Mouse (Mus musculus): ENCODE results near the gene Agtrap.

Gene Agtrap

DNA sequence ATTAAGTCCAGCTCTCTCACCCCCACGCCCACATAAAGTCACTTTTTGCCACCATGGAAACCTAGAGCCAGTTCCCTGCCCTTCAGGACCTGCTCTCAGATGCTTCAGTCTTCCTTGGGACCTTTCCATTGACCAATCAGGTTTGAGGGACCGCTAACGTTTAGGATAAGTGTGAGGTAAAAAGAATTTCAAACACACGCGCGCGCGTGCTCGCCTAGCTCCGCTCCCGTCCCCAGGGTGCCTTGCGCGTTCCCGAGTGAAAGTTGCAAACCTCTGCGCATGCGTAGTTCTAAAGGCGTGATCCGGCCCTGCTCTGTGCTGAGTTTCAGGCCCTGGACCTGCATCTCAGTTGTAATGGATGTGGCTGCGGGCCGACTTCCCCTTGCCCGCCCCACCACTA, 12.6 kb downstream of the Agtrap start:
- peak; percentile 34 for DNase-seq (ENCODE audit: low read depth, low spot score)

GRCm38 (mm10) chr4:148074521-148075189, 13.2 kb downstream of the Agtrap start:
- no peak for DNase-seq (ENCODE audit: low read depth, low spot score)

DNA sequence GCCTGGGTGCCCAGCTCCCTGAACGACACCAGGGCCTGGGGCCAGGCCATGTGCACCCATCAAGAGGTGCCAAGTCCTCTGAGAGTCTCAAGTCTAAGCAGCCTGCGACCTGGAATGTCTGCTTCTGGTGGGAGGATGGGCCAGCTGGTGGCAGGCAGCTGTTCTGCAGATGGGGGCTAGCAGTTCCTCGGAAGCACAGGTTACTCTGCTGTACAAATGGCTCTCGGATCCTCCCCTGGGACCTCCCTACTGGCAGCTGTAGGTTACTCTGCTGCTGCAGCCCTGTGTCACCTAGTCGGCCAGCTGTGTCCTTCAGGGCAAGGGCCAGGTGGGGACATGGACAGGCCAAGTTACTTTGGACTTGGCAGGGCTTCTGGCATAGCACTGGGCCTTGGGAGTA, 16.3 kb downstream of the Agtrap start:
- no peak for DNase-seq (ENCODE audit: low read depth, low spot score)

DNA sequence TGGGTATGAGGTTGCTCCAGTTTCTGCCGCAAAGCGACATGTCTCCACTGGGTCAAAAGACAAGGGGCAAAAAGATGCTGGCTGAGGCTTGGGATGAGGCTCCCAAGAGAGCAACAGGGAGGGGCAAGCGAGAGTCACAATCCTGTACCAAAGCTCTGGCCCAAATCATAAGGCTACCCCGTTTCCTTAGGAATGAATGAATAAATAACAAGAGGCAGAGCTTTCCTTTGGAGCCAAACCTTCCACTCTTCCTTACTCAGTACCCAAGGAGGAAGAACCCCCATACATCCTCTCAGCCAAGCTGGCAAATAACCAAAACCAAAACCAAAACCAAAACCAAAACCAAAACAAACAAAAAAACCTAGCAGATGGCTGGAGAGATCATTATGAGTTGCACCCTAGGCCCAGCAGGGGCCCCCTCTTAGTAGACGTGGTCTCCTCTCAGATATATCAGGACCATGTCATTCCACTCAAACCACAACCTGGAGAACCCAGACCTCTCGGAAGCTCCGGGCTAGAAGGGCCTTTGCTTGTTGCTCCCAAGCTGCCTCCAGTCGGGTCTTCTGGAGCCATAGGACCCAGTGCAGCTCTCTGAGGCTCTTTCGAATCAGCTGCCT, 18.1 kb downstream of the Agtrap start:
- no peak for DNase-seq (ENCODE audit: low read depth, low spot score)

GRCm38 (mm10) chr4:148067346-148067745, 20.5 kb downstream of the Agtrap start:
- no peak for DNase-seq (ENCODE audit: low read depth, low spot score)

DNA sequence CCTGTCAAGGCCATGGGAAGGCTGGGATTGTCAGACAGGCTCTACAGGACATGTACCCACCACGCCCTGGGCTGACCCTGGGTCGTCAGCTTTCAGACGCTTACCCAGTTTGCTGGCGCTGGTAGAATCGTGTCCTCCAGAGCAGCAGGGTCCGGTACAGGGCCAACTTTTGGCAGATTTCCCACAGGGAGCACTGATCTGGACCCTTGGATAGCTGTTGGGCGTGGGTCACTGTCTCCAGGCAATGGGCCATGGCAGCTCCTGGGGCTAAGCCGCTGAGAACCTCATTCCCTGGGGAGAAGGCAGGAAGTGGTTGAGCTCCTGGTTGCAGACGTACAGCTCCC, 21.5 kb downstream of the Agtrap start:
- no peak for DNase-seq (ENCODE audit: low read depth, low spot score)

- no peak for DNase-seq (ENCODE audit: low read depth, low spot score)
Measured at GRCm38 (mm10) chr4:148065702-148066400, 22.0 kb downstream of the Agtrap start.

DNA sequence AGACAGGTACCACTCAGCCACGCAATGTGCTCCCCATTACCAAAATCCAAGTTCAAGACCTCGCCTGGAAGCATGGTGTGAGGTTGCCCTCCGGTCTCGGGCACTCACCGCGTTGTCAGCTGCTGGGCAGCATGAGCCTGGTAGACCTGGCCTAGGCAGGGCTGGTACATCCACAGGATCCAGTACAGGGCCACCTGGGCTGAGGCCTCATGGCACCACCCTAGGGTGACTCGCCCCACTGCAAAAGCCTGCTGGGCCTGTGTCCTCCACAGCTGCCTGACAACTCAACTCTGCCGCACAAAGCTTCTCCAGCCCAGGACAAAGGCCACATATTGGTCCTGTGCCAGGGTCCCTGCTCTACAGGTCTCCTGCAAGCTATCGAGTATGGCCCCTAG, 26.7 kb downstream of the Agtrap start:
- DNase-seq (ENCODE audit: low read depth, low spot score) = no peak

- DNase-seq (ENCODE audit: low read depth, low spot score) = no peak
Measured at GRCm38 (mm10) chr4:148060120-148061085, 27.4 kb downstream of the Agtrap start.

DNA sequence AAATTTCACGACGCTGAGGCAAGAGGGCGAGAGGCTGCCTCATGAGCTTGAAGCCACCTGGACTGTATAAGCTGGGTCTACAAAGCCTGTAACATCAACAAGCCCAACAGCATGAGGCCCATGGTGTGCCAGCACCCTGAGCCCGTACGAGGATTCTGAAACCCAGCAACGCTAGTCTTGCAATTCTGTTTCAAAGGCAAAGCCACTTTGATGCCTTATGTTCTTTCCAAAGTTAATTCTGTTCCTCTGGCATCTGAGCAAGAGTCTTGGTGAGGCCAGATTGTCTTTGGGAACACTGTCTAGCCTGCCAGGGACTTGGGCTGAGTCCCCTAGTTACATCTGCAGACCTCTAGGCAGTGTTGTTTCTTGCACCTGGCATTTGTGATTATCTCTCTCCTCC, 28.8 kb downstream of the Agtrap start:
- no peak for DNase-seq (ENCODE audit: low read depth, low spot score)

DNA sequence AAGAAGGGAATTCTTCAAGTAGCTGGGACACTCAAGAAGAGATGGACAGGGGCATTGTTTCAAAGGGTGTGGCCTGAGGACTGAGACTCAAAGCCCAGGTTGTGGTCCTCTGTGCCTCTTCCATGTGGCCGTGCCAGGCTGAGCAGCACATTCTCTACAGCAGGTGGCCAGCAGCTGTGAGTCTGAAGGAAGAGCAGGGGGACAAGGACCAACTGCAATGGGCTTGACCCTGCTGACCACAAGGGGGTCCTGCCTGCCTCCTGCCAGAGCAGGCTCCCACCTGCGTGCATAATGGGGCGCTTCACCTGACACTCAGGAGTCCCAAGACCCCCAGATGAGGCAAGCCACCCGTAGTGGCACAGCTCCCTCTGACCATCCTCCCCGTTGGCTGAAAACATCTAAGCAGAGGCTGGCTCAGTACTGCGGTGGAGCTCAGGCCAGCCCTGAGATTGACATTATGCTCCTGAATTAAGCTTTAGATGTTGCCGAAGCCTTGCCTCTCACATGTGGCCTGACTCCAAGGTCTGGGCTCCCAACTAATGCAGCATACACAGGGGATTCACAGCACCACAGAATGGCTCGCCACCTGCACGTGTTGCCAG, 29.5 kb downstream of the Agtrap start:
- DNase-seq (ENCODE audit: low read depth, low spot score) = no peak

- DNase-seq (ENCODE audit: low read depth, low spot score) = no peak
Measured at GRCm38 (mm10) chr4:148057661-148058209, 30.1 kb downstream of the Agtrap start.

DNA sequence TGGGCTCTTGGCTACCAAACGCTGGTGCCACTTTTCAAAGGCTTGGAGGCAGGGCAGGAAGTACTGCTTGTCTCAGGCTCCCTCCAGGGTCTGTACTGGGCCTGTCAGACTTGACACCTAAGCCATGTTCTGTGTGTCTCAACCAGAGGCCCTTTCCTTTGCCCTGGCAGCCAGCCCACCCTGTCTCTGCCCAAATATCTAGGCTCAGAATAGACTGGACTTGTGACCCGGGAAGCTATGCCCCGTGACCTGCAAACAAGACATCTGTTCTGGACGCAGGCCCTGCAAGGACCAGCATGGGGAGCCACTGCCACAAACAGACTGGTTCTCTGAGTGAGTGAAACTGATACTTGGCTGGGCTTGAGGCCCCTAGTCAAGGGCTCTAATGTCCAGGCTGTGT, 31.0 kb downstream of the Agtrap start:
- no peak for DNase-seq (ENCODE audit: low read depth, low spot score)

- DNase-seq (ENCODE audit: low read depth, low spot score) = no peak
Measured at GRCm38 (mm10) chr4:148056246-148056645, 31.6 kb downstream of the Agtrap start.

GRCm38 (mm10) chr4:148054961-148055695, 32.7 kb downstream of the Agtrap start:
- no peak for DNase-seq (ENCODE audit: low read depth, low spot score)

DNA sequence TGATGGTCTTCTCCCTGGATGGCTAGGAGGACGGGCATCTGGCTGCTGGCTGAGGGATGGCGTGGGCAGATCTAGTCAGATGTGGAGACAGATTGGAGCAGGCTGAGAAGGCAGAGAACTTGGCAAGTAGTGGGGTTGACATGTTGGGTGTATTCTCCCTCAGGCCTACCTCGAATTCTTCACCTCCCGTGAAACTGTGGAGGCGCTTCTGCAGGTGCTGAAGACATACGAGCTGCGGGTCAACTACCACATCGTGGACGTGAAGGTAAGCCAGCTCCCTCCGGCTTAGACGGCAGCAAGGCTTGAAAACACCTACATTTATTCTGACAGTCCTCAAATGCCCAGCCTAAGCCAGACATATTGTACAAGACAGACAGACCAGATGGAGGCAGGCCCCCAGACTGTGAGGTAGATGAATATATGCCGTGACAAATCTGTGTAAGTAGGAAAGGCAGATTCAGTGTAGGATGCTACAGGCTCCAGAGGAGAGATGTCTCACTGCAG, 34.4 kb downstream of the Agtrap start:
- no peak for DNase-seq (ENCODE audit: low read depth, low spot score)

GRCm38 (mm10) chr4:148052976-148053375, 34.9 kb downstream of the Agtrap start:
- DNase-seq (ENCODE audit: low read depth, low spot score) = no peak

DNA sequence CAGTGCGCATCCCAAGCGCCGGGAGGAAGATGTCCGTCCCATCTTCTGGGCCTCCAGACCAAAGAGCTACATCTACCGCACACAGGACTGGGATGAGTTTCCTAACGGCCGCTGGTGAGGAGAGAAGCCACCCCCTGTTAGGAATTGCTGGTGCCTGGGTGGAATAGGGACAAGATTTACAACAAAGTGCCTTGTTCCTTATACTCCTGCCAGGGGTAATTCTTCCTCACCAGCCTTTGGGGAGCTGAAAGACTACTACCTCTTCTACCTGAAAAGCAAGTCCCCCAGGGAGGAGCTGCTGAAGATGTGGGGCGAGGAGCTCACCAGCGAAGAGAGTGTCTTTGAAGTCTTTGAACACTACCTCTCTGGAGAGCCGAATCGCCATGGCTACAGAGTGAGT, 35.9 kb downstream of the Agtrap start:
- no peak for DNase-seq (ENCODE audit: low read depth, low spot score)

DNA sequence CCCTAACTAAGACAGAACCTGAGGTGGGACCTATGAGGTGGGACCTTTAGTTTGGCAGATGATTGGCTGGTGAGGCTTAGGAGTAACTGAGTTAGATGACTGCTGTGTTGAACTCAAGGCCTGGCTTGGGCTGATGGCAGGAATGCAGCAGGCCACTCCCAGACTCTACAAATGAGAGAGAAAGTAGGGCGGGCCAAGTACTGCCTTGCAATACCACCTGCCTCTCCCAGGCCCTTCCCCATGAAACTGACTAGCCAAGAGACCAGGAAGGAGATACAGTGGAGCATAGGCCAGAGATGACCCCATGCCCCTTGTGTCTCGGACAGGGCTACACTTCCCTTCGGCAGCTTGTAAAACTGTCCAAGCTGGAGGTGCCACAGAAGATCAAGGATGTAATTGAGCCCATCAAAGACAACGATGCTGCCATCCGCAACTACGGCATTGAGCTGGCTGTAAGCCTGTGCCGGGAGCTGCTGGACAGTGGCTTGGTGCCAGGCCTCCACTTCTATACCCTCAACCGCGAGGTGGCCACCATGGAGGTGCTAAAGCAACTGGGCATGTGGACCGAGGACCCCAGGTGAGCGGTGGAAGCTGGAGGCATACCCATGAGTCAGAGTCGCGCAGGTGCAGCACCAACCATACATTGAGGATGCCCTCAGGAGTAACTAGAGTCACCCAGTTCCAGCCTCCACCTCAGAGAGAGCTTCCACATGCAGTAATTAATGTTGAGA, 36.6 kb downstream of the Agtrap start:
- no peak for DNase-seq (ENCODE audit: low read depth, low spot score)
